Mouse (Mus musculus) MEL (cell line): ENCODE measurements around the gene Pacsin2. TPM values are rescaled to one million over a fixed set of nuclear protein-coding genes. Genes with fewer than 3 reads are reported as not detected.

Experiments
- DNase-seq: peaks from one replicate; pipeline ENCODE4 v3.0.0; 2011; ENCODE audit warnings: low read depth, low spot score
- H3K27ac ChIP-seq: 2 replicates; pipeline ENCODE4 v1.5.1; 2012; ENCODE audit warnings: low read depth, mild to moderate bottlenecking, control low read depth, low read length, moderate library complexity; ENCODE audit not compliant: control insufficient read depth
- H3K27me3 ChIP-seq, 2 experiments: fragments of 150-350 bp in 1 of 2; sonication (generic) in 1 of 2; 2 replicates each; pipeline ENCODE4 v1.6.1; 2012; ENCODE audit warnings: low read length in 2 of 2, mild to moderate bottlenecking in 2 of 2, improper control_type of control experiment in 1 of 2, moderate library complexity in 1 of 2; ENCODE audit not compliant: insufficient read depth in 2 of 2, control insufficient read depth in 1 of 2
- H3K36me3 ChIP-seq, 2 experiments: 2 replicates each; pipeline ENCODE4 v1.6.1; 2012 to 2014; ENCODE audit warnings: low read length in 2 of 2, improper control_type of control experiment in 1 of 2, inconsistent platforms in 1 of 2, mild to moderate bottlenecking in 1 of 2; ENCODE audit not compliant: insufficient read depth in 2 of 2, control insufficient read depth in 1 of 2
- H3K4me1 ChIP-seq, 2 experiments: fragments of 150-350 bp in 1 of 2; sonication (generic) in 1 of 2; 2 replicates each; pipeline ENCODE4 v1.6.1; 2012; ENCODE audit warnings: low read length in 2 of 2, improper control_type of control experiment in 1 of 2, mild to moderate bottlenecking in 1 of 2; ENCODE audit not compliant: insufficient read depth in 2 of 2, control insufficient read depth in 1 of 2
- H3K4me3 ChIP-seq, 2 experiments: fragments of 150-350 bp in 1 of 2; sonication (generic) in 1 of 2; 2 replicates each; pipeline ENCODE4 v1.5.1; 2012; ENCODE audit warnings: low read depth in 2 of 2, low read length in 2 of 2, mild to moderate bottlenecking in 2 of 2, moderate library complexity in 2 of 2, control low read depth in 1 of 2, improper control_type of control experiment in 1 of 2; ENCODE audit not compliant: control insufficient read depth in 1 of 2, insufficient read depth in 1 of 2
- H3K79me2 ChIP-seq: 2 replicates; pipeline ENCODE4 v1.6.1; 2012; ENCODE audit warnings: mild to moderate bottlenecking, low read length, moderate library complexity; ENCODE audit not compliant: control insufficient read depth, poor library complexity, insufficient read depth
- H3K9ac ChIP-seq: 2 replicates; pipeline ENCODE4 v1.6.1; 2012; ENCODE audit warnings: low read depth, mild to moderate bottlenecking, control low read depth, low read length, moderate library complexity; ENCODE audit not compliant: control insufficient read depth, poor library complexity, severe bottlenecking
- H3K9me3 ChIP-seq: fragments of 150-350 bp; sonication (generic); replicated peaks from 2 replicates; pipeline ENCODE4 v1.6.1; 2012; ENCODE audit warnings: mild to moderate bottlenecking, low read length, improper control_type of control experiment, moderate library complexity; ENCODE audit not compliant: insufficient read depth
- CTCF ChIP-seq, 3 experiments: IDR thresholded peaks in 2 of 3; conservative IDR thresholded peaks in 1 of 3; 2 replicates each; pipeline ENCODE4 v1.5.1; 2011 to 2012; ENCODE audit warnings: low read length in 3 of 3, low read depth in 2 of 3, mild to moderate bottlenecking in 2 of 3, improper control_type of control experiment in 1 of 3, inconsistent platforms in 1 of 3, mixed read lengths in 1 of 3, moderate library complexity in 1 of 3; ENCODE audit not compliant: control insufficient read depth in 1 of 3, insufficient read depth in 1 of 3, poor library complexity in 1 of 3, severe bottlenecking in 1 of 3
- ELF1 ChIP-seq: IDR thresholded peaks from 2 replicates; pipeline ENCODE4 v1.6.1; 2014; ENCODE audit warnings: low read depth, mild to moderate bottlenecking, inconsistent platforms, low read length, improper control_type of control experiment, moderate library complexity
- EP300 ChIP-seq, 2 experiments: IDR thresholded peaks; 2 replicates each; pipeline ENCODE4 v1.6.1; 2011; ENCODE audit warnings: improper control_type of control experiment in 2 of 2, low read length in 2 of 2, low read depth in 1 of 2, mild to moderate bottlenecking in 1 of 2
- GABPA ChIP-seq: IDR thresholded peaks from 2 replicates; pipeline ENCODE4 v1.6.1; 2012; ENCODE audit warnings: low read depth, mild to moderate bottlenecking, inconsistent platforms, low read length, improper control_type of control experiment, moderate library complexity
- HCFC1 ChIP-seq: IDR thresholded peaks from 2 replicates; pipeline ENCODE4 v1.6.1; 2012; ENCODE audit warnings: low read depth, mild to moderate bottlenecking, inconsistent platforms, low read length, improper control_type of control experiment, moderate library complexity
- JUND ChIP-seq: IDR thresholded peaks from 2 replicates; pipeline ENCODE4 v1.6.1; 2011; ENCODE audit warnings: low read depth, mild to moderate bottlenecking, improper control_type of control experiment, low read length
- MAFK ChIP-seq: IDR thresholded peaks from 2 replicates; pipeline ENCODE4 v1.6.1; 2011; ENCODE audit warnings: low read depth, mild to moderate bottlenecking, low read length, improper control_type of control experiment, borderline replicate concordance
- MAX ChIP-seq: IDR thresholded peaks from 2 replicates; pipeline ENCODE4 v1.6.1; 2011; ENCODE audit warnings: low read length, improper control_type of control experiment
- MEF2A ChIP-seq: IDR thresholded peaks from 2 replicates; pipeline ENCODE4 v1.6.1; 2014; ENCODE audit warnings: low read depth, mild to moderate bottlenecking, inconsistent platforms, low read length, improper control_type of control experiment; ENCODE audit not compliant: poor library complexity, insufficient replicate concordance, severe bottlenecking; ENCODE audit errors: extremely low read depth
- MXI1 ChIP-seq: IDR thresholded peaks from 2 replicates; pipeline ENCODE4 v1.6.1; 2011; ENCODE audit warnings: mild to moderate bottlenecking, low read depth, low read length, improper control_type of control experiment
- MYB ChIP-seq: IDR thresholded peaks from 2 replicates; pipeline ENCODE4 v1.6.1; 2011; ENCODE audit warnings: mild to moderate bottlenecking, low read depth, low read length, improper control_type of control experiment
- MYC ChIP-seq: IDR thresholded peaks from 2 replicates; pipeline ENCODE4 v1.6.1; 2011; ENCODE audit warnings: low read depth, mild to moderate bottlenecking, low read length, improper control_type of control experiment, moderate library complexity
- NRF1 ChIP-seq: IDR thresholded peaks from 2 replicates; pipeline ENCODE4 v1.6.1; 2014; ENCODE audit warnings: low read depth, mild to moderate bottlenecking, inconsistent platforms, low read length, improper control_type of control experiment, moderate library complexity; ENCODE audit not compliant: poor library complexity, insufficient read depth, severe bottlenecking
- POLR2AphosphoS5 ChIP-seq: IDR thresholded peaks from 2 replicates; pipeline ENCODE4 v1.6.1; 2012; ENCODE audit warnings: low read depth, borderline replicate concordance, mild to moderate bottlenecking, inconsistent platforms, low read length, moderate library complexity, mixed read lengths
- RCOR1 ChIP-seq: IDR thresholded peaks from 2 replicates; pipeline ENCODE4 v1.6.1; 2012; ENCODE audit warnings: low read depth, mild to moderate bottlenecking, inconsistent platforms, low read length, improper control_type of control experiment
- SMC3 ChIP-seq: IDR thresholded peaks from 2 replicates; pipeline ENCODE4 v1.6.1; 2011; ENCODE audit warnings: low read depth, low read length, improper control_type of control experiment
- TCF12 ChIP-seq: IDR thresholded peaks from 2 replicates; pipeline ENCODE4 v1.6.1; 2014; ENCODE audit warnings: low read depth, mild to moderate bottlenecking, inconsistent platforms, low read length, improper control_type of control experiment, moderate library complexity
- ZKSCAN1 ChIP-seq: IDR thresholded peaks from 2 replicates; pipeline ENCODE4 v1.6.1; 2012; ENCODE audit warnings: low read depth, mild to moderate bottlenecking, inconsistent platforms, low read length, improper control_type of control experiment, moderate library complexity
- ZMIZ1 ChIP-seq: IDR thresholded peaks from 2 replicates; pipeline ENCODE4 v1.6.1; 2012; ENCODE audit warnings: low read depth, mild to moderate bottlenecking, inconsistent platforms, low read length, improper control_type of control experiment, moderate library complexity
- polyA plus RNA-seq, 2 experiments: library from polyadenylated mRNA; stranded (reverse) in 1 of 2; unstranded in 1 of 2; fragments of >175 nt in 1 of 2; fragments of >200 nt in 1 of 2; gene quantifications; 2 replicates each; pipeline versions ENCODE4 v1.2.1 to v1.2.4; 2012; ENCODE audit warnings: low replicate concordance in 2 of 2, low read depth in 1 of 2; ENCODE audit not compliant: insufficient read length in 2 of 2, insufficient read depth in 1 of 2, missing spikeins in 1 of 2
- total RNA-seq: library from RNA; depleted of rRNA; stranded (reverse); fragments of 300-350 nt; gene quantifications from 2 replicates; pipeline ENCODE4 v1.2.3, GENCODE M21; 2012

The Pacsin2 gene
- total and polyA plus RNA-seq, 3 experiments = 58.7 to 425 (median 103) TPM

DNA sequence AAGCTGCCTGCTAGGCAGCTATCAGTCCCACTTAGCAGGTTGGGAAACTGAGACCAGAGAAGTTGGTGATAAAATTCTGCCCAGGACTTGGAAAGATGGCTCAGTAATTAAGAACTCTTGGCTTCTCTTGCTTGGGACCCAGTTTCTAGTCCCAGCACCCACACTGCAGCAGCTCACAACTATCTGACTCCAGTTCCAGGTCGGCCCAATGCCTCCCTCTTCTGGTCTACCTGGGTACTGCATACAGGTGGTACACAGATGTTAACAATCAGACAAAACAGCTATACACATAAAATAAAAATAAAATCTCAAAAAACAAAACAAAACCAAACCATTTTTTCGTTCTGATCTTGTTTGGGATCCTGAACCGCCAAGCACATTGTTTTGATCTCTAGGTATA, 35.9 kb upstream of the Pacsin2 start (continued):
- TF ChIP-seq ELF1 = no peak
- no peak for TF ChIP-seq ZMIZ1
- TF ChIP-seq MEF2A = no peak
- TF ChIP-seq POLR2AphosphoS5 = no peak
- no peak for TF ChIP-seq MYB
- no peak for TF ChIP-seq HCFC1
- TF ChIP-seq MAFK = no peak

DNA sequence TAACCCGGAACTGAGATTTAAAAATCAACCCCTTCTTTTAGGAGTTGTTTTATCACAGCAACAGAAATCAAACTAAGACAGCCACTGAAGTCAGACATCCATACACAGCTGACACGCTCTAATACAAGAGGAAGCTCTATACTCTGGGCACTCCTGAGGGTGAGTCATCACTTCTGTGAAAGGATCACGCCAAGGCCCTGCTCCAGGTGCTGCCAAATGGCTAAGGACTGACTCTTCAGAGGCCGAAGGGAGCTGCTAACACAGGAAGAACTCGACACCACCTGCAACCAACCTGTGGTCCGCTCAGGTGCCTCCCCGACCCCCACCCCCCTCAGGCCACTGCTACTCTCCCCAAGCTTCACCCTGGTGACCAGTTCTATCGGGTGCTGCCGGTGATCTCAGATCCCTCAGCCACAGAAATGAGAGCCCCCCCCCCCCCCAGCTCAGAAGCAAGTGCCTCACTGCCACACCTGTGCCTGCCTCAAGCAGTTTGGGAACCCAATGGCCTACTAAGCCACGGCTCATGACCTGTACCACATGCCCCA, 34.9 kb upstream of the Pacsin2 start:
- no peak overlapping the region for H3K4me3 ChIP-seq
- TF ChIP-seq JUND (peak; percentile 56; the same call in 1 of the 2 replicates), GABPA (no peak)
- TF ChIP-seq, all 39 proteins: peak for 1
- Histone ChIP-seq H3K9me3 (no peaks in the 10 kb centered on the region), H3K27ac (no peak overlapping the region), H3K27me3 (no peaks in the 10 kb centered on the region), H3K79me2 (no peaks in the 10 kb centered on the region), H3K36me3 (peaks cover 0 to 14% of the 10 kb centered on the region in 2 experiments; a peak in 2 of 4 replicates), H3K4me1 (peaks cover 8 to 18% of the 10 kb centered on the region in 2 experiments), H3K9ac (no peak overlapping the region)
- peak; percentile 54 for DNase-seq

DNA sequence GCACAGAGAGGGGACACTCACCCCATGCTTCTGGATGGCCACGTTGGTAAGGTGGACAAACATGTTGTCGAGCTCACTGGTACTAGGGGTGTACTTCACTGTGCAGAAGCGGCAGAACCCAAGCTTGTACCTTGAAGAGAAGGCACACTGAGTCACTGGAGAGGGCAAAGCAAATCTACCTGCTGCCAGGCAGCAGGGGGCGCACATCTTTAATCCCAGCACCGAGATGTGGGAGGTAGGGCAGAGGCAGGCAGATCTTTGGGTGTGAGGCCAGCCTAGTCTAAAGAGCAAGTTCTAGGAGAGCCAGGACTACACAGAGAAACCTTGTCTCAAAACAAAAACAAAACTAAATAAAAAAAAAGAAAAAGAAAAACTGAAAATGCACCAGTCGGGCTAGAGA, 32.9 kb upstream of the Pacsin2 start:
- TF ChIP-seq RCOR1 (no peak), MAX (no peak), SMC3 (peak; percentile 23; the same call in 1 of the 2 replicates), ZKSCAN1 (no peak), NRF1 (no peak), EP300 (IDR thresholded peaks at IDR 0.05; ENCODE audit: low read depth in 1 of 2, low read length in 2 of 2) (no peak), TCF12 (no peak), MYC (no peak), MXI1 (no peak), CTCF (IDR thresholded peaks at IDR 0.05 in 2 of 3, conservative IDR thresholded peaks at IDR 0.05 in 1 of 3; ENCODE audit: control insufficient read depth in 1 of 3, insufficient read depth in 1 of 3, low read depth in 2 of 3, low read length in 3 of 3, poor library complexity in 1 of 3, severe bottlenecking in 1 of 3) (peak; percentile 18 to 63 (median 43); a peak in 5 of 6 replicates)
- Histone ChIP-seq H3K9ac (no peak overlapping the region), H3K9me3 (no peaks in the 10 kb centered on the region), H3K4me1 (peaks cover 19 to 31% of the 10 kb centered on the region in 2 experiments), H3K79me2 (no peaks in the 10 kb centered on the region), H3K4me3 (no peak overlapping the region), H3K27me3 (no peaks in the 10 kb centered on the region), H3K27ac (no peak overlapping the region), H3K36me3 (peaks cover 0 to 25% of the 10 kb centered on the region in 2 experiments; a peak in 2 of 4 replicates)
- DNase-seq = no peak
